Mouse (Mus musculus) yolk sac, embryonic 10.5 days (tissue): Measurements from ENCODE around the gene Mest.

Experiments used
- DNase-seq: peaks from one replicate; pipeline ENCODE4 v3.0.0-alpha.2; 2017; ENCODE audit warnings: low spot score

Mest gene

DNA sequence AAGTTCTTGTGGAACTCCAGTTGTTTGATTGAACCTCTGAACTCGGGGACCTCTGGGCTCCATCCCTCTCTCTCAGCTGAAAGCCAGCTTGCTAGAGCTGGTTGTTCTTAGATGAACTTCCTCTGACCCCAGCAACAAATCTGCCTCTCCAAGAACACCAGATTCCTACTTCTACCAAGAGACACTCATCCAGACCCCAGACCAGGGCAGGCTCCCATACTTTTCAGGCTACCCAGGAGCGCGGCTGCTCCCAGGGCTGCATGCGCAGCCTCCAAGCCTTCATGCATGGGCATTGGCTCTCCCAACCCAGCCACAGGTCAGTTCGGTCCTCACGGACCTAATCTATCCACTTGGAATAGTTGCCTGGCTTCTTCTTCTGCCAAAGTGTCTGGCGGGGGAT lies at the start of gene Mest:
Mest (plus strand) TSS at position 217 of the 400 bp plus-strand sequence.
- no peak for DNase-seq

DNA sequence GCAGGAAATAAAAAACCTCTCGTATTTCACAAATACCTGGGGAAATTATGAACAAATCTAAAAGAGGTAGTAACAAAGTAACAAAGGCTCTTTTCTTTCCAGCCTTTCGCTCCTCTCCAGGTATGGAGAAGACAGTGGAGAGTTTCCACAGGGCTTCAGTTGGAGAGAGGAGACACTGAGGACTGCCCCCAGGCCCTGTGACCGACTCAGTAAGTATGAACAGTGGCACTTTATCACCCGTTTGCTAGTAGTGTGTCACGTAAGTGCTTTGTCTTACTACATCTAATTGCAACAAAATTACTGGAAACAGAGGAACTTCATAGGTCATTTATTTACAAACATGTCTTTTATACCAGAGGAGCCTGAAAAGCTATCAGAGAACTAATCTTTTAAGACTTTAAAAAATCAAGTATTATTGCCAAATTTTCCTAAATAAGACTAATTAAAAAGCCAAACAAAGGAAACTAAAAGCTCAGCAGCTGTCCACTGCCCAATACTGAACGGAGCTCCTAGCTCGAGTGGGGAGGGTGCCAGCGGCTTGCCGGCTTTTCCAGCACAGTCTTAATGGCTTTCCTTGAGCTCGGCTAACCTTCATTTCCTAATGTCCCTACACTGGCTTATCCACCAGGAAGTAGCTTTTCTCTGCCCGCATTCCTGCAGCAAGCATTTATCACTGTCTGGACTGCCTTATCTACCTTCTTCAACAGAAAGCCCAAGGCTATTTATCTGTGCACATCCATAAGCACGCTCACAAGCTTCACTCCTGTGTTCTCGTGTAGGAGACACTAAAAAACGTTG lies 49.4 kb upstream of the Mest start:
- DNase-seq: peak; percentile 50

DNA sequence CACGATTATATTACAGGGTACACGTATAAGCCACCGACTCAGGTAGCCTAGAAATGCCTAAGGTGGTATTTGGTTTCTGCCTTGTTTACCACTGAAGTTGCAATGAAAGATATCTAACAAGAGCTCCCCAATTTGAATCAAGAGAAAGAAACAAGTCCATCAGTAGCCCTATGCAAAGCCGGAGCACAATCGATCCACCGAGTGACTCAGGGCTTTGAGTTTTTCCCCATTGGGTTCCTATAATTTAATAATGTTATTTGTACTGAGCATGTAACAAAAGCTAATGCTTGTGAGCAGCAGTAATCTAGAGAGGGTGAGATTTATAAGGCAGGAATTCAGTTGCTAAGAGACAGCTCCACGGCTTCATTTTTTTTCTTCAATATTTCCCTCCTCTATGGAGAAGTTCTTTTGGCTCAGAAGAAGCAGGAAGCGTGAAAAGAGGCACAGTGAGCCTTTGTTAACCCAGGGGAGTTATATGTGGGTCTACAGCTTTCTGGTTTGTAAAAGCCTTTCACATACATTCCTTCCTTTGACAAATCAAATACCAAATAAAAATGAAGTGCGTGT lies 48.5 kb upstream of the Mest start:
- DNase-seq: no peak

DNA sequence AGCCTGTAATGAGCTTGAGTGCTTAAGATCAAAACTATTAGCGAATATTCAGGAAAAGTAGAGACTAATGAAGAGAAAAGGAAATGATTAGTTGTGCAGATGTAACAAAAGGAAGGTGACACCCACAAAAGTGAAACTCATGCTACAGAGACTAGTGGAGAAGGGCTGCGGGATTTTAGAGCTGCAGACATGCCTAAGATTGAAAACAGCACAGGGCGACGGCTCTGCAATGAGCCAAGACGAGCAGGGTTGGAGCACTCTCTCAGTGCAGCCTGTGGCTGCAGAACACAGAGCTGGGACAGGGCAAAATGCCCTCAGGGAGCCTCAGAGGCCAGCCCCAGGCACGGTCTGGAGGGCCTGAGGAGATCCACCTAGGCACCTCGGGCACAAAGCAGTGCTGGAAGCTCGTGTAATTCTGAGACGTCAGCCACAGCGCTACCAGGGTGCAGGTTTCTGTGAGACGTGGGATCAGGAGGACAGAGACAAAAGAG lies 48.0 kb upstream of the Mest start:
- no peak for DNase-seq

DNA sequence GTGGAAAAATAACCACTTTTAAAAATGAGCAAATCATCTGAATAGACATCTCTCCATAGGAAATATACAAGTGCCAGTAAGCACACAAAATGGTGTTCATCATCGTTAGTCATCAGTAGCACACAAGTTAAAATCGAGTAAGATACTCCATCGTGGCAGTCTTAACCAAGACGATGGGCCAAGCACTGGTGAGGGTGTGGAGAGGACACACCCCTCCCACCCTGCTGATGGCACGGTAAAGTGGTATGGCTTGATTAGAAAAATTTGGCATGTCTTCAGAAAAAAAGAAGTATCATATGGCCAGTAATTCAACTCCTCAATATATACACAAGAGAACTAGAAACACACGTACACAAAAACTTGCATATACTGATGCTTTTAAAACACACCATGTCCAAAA lies 46.8 kb upstream of the Mest start:
- DNase-seq: no peak

DNA sequence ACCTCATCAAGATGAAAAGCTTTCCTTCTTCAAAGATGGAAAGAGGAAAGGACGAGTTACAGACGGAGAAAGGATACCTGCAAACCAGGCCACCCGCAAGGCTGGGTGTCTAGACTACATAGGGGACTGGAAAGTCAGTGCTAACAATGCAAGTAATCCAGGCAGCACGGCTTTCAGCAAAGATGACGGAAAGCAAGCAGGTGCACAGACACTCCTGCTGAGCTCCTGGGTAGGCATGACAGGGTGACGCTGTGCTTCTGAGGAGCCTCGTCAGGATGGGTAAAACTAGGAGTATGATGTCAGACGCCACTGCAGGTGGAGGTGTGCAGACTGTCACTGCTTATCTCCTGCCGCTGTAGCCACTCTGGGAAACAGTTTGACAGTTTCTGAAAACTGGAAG lies 45.8 kb upstream of the Mest start:
- DNase-seq: no peak

DNA sequence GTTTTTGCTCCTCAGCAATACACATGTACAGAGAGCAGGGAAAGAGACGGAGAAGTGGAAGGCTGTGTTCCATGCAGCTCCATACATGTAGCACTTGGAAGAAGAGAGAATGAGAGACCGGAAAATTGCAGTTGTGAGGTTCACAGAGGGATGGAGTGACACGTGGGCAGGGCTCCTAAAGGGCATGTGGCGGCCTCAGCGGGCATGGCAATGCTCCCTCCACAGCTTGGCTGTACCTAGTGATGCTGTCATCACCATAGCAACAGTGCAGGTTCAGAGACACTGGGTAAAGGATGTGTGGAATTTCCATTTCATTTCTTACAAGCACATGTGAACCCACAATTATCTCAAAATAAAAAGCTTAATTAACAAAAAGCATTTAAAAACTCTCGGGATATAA lies 44.9 kb upstream of the Mest start:
- no peak for DNase-seq

DNA sequence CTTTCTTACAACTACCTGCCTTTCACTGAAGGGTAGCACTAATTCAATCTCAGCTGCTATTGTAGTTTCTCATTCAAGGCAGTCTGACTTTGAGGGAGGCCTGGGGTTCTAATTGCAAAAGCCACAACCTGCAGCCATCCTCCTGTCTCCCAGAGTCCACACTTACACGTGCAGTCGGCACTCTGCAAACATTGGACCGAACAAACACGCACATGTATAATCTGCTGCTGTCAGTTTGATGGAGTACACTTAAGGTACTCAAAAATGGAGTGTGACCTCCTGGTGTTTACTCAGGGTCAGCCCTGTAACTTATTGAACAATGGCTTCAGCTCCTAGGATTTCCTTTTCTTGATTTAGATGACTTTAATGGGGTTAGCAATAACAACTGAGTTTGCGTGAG lies 43.8 kb upstream of the Mest start:
- DNase-seq: peak; percentile 43

DNA sequence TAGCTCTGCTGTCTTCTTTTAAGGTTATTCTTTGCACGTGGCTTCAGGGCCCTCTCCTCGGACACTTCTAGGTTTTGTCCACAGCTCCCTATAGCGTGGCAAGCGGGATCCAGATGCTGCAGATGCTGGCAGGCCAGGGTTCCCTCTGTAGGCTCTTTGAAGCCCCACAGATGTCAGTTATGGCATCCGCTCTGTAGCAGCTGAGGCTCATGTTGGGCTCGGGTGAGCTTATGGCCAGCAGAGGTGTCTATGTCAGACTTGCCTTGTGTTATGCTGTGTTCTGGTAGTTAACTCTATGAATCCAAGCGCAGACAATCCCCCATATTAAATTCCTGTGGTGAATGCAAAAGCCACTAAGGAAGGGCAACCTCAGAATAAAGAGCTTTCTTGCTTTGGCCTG lies 42.9 kb upstream of the Mest start:
- no peak for DNase-seq

DNA sequence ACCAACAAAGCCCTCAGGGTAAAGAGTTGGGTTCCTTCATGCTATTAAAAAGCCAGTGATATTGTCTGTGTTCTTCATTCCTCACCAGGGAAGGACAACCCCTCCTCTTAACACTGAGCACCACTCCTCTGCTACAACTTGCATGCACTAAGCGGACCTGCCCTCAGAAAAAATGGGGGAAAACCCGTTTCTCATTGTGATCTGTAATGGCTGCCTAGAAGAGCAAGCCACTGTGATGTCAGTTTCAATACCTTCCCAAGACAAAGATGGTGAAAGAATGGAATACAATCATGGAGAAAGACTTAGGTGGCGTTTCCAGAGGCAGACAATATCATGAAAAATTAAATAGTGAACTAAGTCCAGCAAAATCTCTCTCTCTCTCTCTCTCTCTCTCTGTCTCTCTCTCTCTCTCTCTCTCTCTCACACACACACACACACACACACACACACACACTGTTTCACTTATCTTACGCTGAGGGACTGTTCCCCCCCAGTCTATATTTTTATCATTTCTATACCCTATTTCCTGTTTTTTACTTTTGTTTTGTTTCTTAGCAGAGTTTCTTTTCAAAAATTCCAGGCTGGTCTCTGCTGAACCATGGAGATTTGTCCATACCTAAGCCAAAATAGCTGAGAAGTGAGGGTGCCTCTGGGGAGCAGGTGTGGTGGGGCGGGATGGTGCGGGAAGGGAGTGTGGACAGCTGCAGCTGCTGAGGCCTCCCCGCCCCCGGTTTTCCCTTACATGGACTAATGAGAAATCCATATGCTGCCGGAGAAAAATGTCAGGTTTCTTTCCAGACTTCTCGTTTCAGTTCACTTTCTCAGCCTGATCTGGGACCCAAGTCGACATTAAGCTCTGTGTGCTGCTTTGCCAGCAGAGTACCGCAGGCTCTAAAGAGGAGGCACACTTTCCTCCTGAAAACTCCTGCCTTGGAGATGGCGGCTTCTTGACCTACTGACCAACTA lies 41.1 kb upstream of the Mest start:
- DNase-seq: no peak

DNA sequence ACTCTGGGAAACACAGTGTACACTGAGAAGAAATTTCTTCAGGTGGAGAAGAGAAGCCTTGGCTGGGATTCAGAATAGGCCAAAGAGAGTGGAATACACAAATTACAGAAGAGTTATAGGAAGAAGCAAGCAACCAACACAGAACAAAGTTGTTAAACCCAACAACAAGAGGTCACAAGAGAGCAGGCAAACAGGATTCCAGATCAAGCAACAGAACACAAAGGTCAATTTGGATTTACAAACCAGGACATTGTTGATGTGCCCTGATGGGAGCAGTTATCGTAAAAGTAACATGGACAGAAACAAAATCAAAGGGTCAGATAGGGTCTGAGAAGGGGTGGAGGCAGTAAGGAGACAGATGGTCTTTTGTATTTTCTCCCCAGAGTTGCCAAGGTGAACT lies 38.8 kb upstream of the Mest start:
- no peak for DNase-seq

DNA sequence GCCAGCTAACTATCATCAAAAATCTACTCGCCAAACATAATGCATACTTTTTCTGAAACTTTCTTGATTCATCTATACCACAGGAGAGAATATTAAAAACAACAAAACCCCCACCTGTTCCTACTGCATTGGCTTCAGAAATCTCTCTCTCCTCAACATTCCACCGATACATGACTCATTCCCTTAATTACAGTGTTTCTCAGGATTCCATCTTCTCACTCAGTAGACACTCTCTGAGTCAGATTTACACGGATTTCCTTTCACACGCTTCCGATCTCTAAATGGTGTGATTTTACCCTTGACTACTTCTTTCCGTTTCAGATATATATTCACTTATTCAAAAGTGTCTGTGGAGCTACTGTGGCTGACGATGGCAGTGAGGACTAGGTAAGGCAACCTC lies 36.1 kb upstream of the Mest start:
- DNase-seq: no peak

DNA sequence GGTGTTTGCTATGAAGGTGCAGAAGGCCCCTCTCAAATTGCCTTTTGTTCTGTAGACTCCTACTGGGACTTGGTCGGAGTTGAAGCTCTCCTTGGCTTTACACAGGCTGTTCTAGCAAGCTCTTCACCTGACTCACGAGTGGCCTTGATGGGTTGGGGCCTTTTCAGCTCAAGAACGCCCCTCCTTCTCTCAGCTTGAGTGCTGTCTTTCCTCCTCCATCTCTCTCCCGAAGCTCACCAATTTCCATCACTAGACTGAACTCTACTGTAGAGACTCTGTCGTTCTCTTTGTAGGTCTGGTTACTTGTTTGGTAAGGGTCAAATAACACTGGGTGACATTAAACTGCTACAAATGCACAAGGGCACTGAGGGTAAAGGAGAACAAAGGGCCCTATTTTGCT lies 30.5 kb upstream of the Mest start:
- DNase-seq: no peak

DNA sequence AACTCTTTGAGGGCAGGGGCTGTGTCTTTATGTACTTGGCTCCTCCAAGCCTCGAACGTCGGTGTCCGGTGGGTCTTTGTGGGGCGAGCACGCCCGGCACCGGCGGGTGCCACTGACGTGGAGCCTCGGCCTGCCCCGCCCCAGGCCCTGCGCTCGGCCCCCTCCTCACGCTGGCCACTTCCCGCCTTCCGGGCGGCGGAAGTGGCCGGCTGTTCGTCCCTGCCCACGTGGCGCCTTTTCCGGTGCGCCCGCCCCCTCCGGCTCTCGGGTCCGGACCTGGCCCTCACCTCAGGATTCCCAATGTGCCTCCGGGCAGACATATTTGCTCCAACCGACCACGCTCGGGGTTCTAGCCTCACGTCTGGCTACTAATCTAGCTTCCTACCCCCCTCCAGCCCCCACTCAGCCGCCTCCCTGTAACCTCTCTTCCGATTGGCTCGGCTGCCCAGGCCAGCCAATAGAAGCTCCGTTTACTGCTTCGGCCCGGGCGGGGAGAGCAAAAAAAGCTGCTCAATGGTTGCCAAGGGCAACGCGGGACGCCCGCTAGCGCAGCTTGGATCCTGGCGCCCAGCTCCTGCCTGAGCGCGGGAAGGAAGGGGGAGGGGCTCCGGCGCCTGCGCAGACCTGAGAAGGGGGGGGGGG lies 29.9 kb upstream of the Mest start, which contains the start of gene Cep41:
Cep41 (minus strand) TSS at position 400 of the 642 bp plus-strand sequence.
- peak; percentile 97 for DNase-seq

DNA sequence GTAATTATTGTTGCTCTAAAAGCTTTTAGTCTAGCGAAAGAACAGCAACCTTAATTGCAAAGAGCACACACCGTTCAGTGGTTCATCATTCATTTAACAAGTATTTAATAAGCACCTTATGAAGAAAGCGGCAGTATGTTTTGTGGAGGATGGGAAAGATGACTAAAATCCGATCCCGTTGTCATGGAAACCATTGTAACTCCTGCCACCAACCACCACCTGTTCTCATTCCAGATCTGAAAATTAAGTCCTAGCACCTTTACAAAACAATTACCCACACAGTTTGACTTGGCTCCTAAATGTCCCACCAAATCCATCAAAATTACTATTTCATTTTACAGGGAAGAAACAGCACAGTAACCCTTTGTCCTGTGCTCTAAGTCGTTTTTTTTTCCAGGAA lies 29.1 kb upstream of the Mest start:
- no peak for DNase-seq

DNA sequence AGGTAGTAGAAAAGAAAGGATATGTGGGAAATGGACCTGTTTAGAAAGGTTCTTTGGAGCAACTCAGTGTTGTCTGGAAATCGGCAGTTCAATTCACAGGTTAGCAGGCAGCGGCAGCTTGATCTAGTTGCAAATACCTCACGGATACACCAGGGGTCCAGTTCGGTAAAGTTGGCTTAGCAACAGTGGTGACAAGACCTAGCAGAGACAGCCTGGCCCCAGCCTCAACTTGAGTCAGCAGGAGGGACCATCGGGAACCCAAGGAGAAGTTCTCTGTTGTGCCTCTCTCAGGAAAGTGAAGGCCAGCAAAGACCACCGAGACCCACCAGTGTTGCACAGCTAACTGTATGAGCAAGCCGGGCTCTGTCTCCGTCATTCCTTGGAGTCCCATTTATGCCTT lies 28.2 kb upstream of the Mest start:
- DNase-seq: no peak

DNA sequence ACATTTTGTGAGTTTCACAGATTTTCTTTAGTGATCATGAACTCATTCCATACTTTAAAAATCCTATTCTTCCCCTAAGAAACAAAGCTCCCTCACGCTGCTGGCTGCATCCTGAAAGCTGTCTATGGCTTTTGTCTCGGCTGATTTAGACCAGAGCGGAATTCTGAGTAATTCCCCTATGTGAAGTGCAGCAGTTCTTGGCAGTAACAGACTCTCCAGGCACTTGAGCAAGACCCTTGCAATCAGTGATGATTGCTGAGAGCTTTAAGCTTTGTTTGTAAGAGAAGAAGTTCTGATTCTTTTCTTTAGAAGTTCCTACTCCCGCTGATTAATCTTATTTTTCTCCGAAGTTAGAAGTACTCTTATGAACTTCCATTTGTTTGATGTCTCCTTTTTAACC lies 25.9 kb upstream of the Mest start:
- no peak for DNase-seq

DNA sequence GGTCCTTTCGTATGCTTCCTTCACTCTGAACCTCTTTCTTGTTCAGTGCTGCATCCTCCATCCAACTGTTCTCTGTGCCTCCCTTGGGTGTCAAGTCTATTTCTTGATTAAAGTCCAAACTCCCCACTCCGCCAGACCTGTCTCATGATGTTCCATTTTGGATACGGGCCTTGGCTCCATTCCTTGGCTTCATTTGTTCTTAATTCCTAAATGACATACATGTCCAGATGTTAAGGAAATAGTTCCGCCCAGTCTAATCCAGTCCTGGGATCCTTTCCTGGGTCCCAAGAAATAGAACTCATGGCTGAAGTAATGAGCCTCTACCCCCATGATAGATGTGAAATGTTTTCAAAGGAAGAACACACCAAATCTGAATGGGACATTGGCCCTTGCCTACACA lies 25.3 kb upstream of the Mest start:
- DNase-seq: no peak

DNA sequence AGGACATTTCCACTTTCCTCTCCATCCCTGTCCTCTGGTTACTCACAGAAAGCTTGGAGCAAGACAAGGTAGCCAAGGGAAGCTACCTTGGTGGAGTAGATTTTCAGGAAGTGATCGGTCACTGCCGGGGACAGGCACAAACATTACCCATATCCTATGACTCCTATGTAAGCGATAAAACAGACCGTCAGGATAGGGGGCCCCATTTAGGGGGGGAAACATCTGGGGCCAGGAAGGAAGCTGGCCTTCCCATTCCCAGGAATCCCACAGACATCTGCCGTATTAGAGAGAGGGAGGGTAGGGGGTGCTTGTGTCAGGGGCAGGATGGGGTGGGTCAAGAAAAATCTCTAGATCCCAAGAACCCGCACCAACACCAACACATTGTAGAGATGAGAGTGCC lies 23.2 kb upstream of the Mest start:
- DNase-seq: peak; percentile 39

DNA sequence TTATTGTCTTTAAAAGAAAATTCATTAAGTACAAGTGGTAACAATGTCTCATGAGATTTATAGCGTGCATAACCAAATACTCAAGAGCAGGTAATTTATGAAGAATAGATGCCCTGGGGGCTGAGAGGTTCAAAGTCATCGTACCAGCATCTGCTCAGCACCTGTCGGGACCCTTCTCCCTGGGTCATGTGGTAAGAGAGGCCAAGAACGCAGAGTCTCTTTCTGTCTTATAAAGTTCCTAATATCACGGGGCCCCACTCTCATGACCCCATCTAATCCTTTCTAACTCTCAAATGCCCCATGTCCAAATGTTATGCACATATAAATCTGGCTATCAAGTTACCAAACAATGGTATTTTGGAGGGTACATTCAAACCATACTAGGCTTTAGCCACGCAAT lies 20.5 kb upstream of the Mest start:
- no peak for DNase-seq

DNA sequence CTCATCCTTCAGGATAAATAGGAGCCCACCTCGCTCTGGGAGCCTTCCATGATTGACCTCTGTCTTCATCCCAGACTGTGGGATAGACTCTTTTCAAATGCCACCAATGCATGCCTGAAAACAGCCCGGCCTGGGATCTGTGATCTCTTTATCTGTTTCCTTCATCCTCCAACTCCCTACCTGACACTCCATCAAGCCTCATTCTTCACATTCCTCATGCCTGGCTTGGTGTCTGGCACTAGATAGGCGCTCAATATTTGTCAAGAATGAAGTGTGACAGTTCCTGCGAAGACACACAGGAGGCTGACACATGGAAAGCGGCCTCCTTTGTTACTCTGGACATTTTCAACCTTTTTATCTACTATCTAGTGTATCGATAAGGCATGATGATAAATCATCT lies 19.9 kb upstream of the Mest start:
- no peak for DNase-seq

DNA sequence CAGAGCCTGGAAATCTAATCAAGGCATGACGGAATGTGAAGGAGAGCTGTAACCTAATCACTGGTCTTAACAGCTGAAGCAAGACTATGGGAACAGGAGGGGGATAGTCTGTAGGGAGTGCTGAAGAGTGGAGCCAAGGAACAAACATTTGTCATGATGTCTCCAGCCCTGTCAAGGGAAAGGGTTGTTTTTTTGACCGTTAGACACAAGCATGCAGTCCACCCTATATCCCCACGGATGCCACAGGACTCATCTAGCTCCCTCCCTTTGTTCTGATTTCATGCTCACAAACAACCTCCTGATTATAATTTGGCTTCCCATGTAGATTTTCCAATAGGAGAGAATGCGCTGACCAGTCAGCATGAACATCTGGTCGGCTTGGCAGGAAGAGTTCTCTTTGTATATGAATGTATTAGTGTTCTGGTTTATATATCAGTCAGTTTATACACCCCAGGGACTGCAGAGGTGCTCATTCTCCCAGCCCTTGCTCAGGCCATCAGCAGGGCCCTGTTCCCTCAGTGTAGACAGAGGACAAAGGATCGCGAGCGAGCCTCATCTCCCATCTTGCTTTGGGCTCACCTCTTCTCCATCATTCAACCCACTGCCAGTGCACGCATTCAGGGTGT lies 19.3 kb upstream of the Mest start:
- no peak for DNase-seq
